Mouse (Mus musculus) liver, embryonic 14.5 days (tissue): ENCODE data around the gene Stard3. TPM values are rescaled to one million over a fixed set of nuclear protein-coding genes. Genes with fewer than 3 reads are reported as not detected.

ENCODE experiments used
- ATAC-seq: fragments of 200-750 bp; cut with Nextera tagmentation; 2 replicates; pipeline ENCODE4 v1.8.0; 2017; ENCODE audit warnings: moderate number of reproducible peaks, mild to moderate bottlenecking, moderate library complexity; ENCODE audit not compliant: insufficient read depth
- DNase-seq, 3 experiments: peaks; one replicate each; pipeline ENCODE4 v3.0.0-alpha.2; 2012 to 2013; ENCODE audit warnings: low read depth in 3 of 3, low spot score in 3 of 3
- H3K27ac ChIP-seq: fragments of 300-500 bp; sonication (generic); 2 replicates; pipeline ENCODE4 v1.5.1; 2014; ENCODE audit warnings: moderate library complexity, mild to moderate bottlenecking, control low read depth, inconsistent platforms
- H3K27me3 ChIP-seq: fragments of 300-500 bp; sonication (generic); 2 replicates; pipeline ENCODE4 v1.6.1; 2014; ENCODE audit warnings: mild to moderate bottlenecking, low read length, moderate library complexity; ENCODE audit not compliant: control insufficient read depth, insufficient read depth
- H3K36me3 ChIP-seq: fragments of 300-500 bp; sonication (generic); replicated peaks from 2 replicates; pipeline ENCODE4 v1.6.1; 2014; ENCODE audit warnings: low read depth; ENCODE audit not compliant: control insufficient read depth, insufficient read depth
- H3K4me1 ChIP-seq, 2 experiments: fragments of 200-500 bp in 1 of 2; fragments of 300-500 bp in 1 of 2; sonication (generic) in 1 of 2; replicated peaks; 2 replicates each; pipeline ENCODE4 v1.6.1; 2012 to 2014; ENCODE audit warnings: antibody characterized with exemption in 1 of 2, inconsistent platforms in 1 of 2, low read length in 1 of 2; ENCODE audit not compliant: control insufficient read depth in 2 of 2, insufficient read depth in 2 of 2
- H3K4me2 ChIP-seq: fragments of 300-500 bp; sonication (generic); 2 replicates; pipeline ENCODE4 v1.6.1; 2014; ENCODE audit warnings: low read depth, mild to moderate bottlenecking, control low read depth, moderate library complexity
- H3K4me3 ChIP-seq, 2 experiments: fragments of 200-500 bp in 1 of 2; fragments of 300-500 bp in 1 of 2; sonication (generic) in 1 of 2; 2 replicates each; pipeline ENCODE4 v1.5.1; 2012 to 2014; ENCODE audit warnings: low read depth in 2 of 2, low read length in 2 of 2, mild to moderate bottlenecking in 2 of 2, control low read depth in 1 of 2, inconsistent platforms in 1 of 2, moderate library complexity in 1 of 2; ENCODE audit not compliant: insufficient read depth in 1 of 2
- H3K9ac ChIP-seq: fragments of 300-500 bp; sonication (generic); replicated peaks from 2 replicates; pipeline ENCODE4 v1.6.1; 2014; ENCODE audit warnings: mild to moderate bottlenecking, control low read depth, moderate library complexity
- H3K9me3 ChIP-seq: fragments of 300-500 bp; sonication (generic); 2 replicates; pipeline ENCODE4 v1.6.1; 2016; ENCODE audit warnings: low read length, mixed read lengths; ENCODE audit not compliant: control insufficient read depth
- CTCF ChIP-seq: IDR thresholded peaks from 2 replicates; pipeline ENCODE4 v1.5.1; 2016; ENCODE audit warnings: antibody characterized with exemption, low read depth, control low read depth
- EP300 ChIP-seq: IDR thresholded peaks from 2 replicates; pipeline ENCODE4 v1.6.1; 2016; ENCODE audit warnings: antibody characterized with exemption, low read depth
- WGBS: fragments of 180-500 bp; shearing (Covaris S2); extraction: QIAGEN DNeasy Blood & Tissue Kit; methylation state at CpG from one replicate; pipeline ENCODE4 v1.1.7; 2014; ENCODE audit not compliant: insufficient replicate concordance; 5-methylcytosine and 5-hydroxymethylcytosine counted together
- polyA plus RNA-seq, 2 experiments: library from polyadenylated mRNA; depleted of rRNA in 1 of 2; stranded (reverse) in 1 of 2; unstranded in 1 of 2; fragments of >200 nt; fragmentation: Nextera tagmentation in 1 of 2; extraction: Ambion mirVana in 1 of 2; gene quantifications; 2 replicates each; pipeline versions ENCODE4 v1.2.1 to v1.2.3; 2012 to 2014

The Stard3 gene
- polyA plus RNA-seq, 2 experiments = 11.6 to 16.8 TPM

- Histone ChIP-seq H3K4me3 (peak within 1 kb of the TSS; percentile 44 to 55), H3K9ac (peak within 1 kb of the TSS; percentile 16; the same call in 1 of the 2 replicates), H3K4me2 (peak within 1 kb of the TSS; percentile 45), H3K27ac (no peak within 1 kb of the TSS), H3K27me3 (peaks cover 45% of the 10 kb centered on the region), H3K4me1 (peaks cover 0 to 8% of the 10 kb centered on the region in 2 experiments; a peak in 3 of 4 replicates), H3K9me3 (no peaks in the 10 kb centered on the region), H3K36me3 (no peaks in the 10 kb centered on the region)
- 1% methylated on average over 47 of the region's 49 CpGs for WGBS
- DNase-seq = no peak
- TF ChIP-seq CTCF = no peak
- no peak for TF ChIP-seq EP300
- ATAC-seq = peak; percentile 31; the same call in 1 of the 2 replicates
Measured at GRCm38 (mm10) chr11:98412273-98412796, 54.2 kb downstream of the Stard3 start, which contains the start of gene Erbb2. TSS of gene Erbb2 (plus strand) at chr11:98412470.

GRCm38 (mm10) chr11:98412797-98413301, 54.7 kb downstream of the Stard3 start:
- no peak for ATAC-seq

GRCm38 (mm10) chr11:98413731-98414130, 55.6 kb downstream of the Stard3 start:
- Histone ChIP-seq H3K27me3 (peaks cover 45% of the 10 kb centered on the region), H3K9me3 (no peaks in the 10 kb centered on the region), H3K27ac (no peak overlapping the region), H3K4me1 (peaks cover 0 to 7% of the 10 kb centered on the region in 2 experiments; a peak in 3 of 4 replicates), H3K4me3 (no peak overlapping the region), H3K4me2 (no peak overlapping the region; the same call in 1 of the 2 replicates), H3K36me3 (no peaks in the 10 kb centered on the region), H3K9ac (no peak overlapping the region)
- DNase-seq (no peak), ATAC-seq (no peak)
- TF ChIP-seq CTCF = no peak
- TF ChIP-seq EP300 = no peak
- WGBS = 34% methylated on average over 7 of the region's 7 CpGs

More at GRCm38 (mm10) chr11:98412797-98413301, 54.7 kb downstream of the Stard3 start:
- TF ChIP-seq EP300 (no peak), CTCF (no peak)
- Histone ChIP-seq H3K27me3 (peaks cover 45% of the 10 kb centered on the region), H3K4me3 (peak overlapping the region; percentile 44 to 55), H3K27ac (no peak overlapping the region), H3K4me1 (peaks cover 0 to 8% of the 10 kb centered on the region in 2 experiments; a peak in 3 of 4 replicates), H3K36me3 (no peaks in the 10 kb centered on the region), H3K4me2 (peak overlapping the region; percentile 45), H3K9me3 (no peaks in the 10 kb centered on the region), H3K9ac (peak overlapping the region; percentile 16; the same call in 1 of the 2 replicates)
- no peak for DNase-seq
- WGBS = 2% methylated on average over 40 of the region's 40 CpGs

GRCm38 (mm10) chr11:98414162-98414561, 56.0 kb downstream of the Stard3 start:
- H3K4me1 ChIP-seq = peaks cover 0 to 4% of the 10 kb centered on the region in 2 experiments; a peak in 2 of 4 replicates
- no peak overlapping the region for H3K27ac ChIP-seq
- no peak overlapping the region for H3K4me2 ChIP-seq
- no peak overlapping the region for H3K9ac ChIP-seq
- H3K4me3 ChIP-seq = no peak overlapping the region
- no peaks in the 10 kb centered on the region for H3K36me3 ChIP-seq
- TF ChIP-seq EP300 (no peak), CTCF (no peak)
- WGBS = 30% methylated on average over 2 of the region's 2 CpGs
- no peaks in the 10 kb centered on the region for H3K9me3 ChIP-seq
- DNase-seq = no peak
- no peak for ATAC-seq
- peaks cover 45% of the 10 kb centered on the region for H3K27me3 ChIP-seq

- TF ChIP-seq CTCF (no peak), EP300 (no peak)
- Histone ChIP-seq H3K9ac (no peak overlapping the region), H3K27me3 (peaks cover 26% of the 10 kb centered on the region), H3K4me1 (peaks cover 0 to 2% of the 10 kb centered on the region in 2 experiments; a peak in 1 of 4 replicates), H3K4me2 (no peak overlapping the region), H3K36me3 (no peaks in the 10 kb centered on the region), H3K4me3 (no peak overlapping the region), H3K9me3 (no peaks in the 10 kb centered on the region), H3K27ac (no peak overlapping the region)
- 43% methylated on average over 1 of the region's 1 CpGs for WGBS
- ATAC-seq = no peak
- no peak for DNase-seq
Measured at GRCm38 (mm10) chr11:98417074-98417473, 58.9 kb downstream of the Stard3 start.
